Mouse (Mus musculus) urinary bladder, adult 2 months (tissue): Measurements from ENCODE around the gene Epdr1. TPM values are rescaled to one million over a fixed set of nuclear protein-coding genes. Genes with fewer than 3 reads are reported as not detected.

Experiments used
- DNase-seq: peaks from one replicate; pipeline ENCODE4 v3.0.0; 2022; ENCODE audit warnings: low spot score
- polyA plus RNA-seq: library from polyadenylated mRNA; depleted of rRNA; stranded (reverse); fragments of >200 nt; gene quantifications from 2 replicates; pipeline ENCODE4 v1.2.3, GENCODE M21; 2012; rRNA removed

Epdr1 gene
- 26.2 and 27.6 TPM in 2 replicates for polyA plus RNA-seq

- peak; percentile 33 for DNase-seq
These were observed at the start of gene Epdr1 for GRCm38 (mm10) chr13:19619216-19619927. Gene Epdr1, minus strand, starts transcription at chr13:19619927.

DNA sequence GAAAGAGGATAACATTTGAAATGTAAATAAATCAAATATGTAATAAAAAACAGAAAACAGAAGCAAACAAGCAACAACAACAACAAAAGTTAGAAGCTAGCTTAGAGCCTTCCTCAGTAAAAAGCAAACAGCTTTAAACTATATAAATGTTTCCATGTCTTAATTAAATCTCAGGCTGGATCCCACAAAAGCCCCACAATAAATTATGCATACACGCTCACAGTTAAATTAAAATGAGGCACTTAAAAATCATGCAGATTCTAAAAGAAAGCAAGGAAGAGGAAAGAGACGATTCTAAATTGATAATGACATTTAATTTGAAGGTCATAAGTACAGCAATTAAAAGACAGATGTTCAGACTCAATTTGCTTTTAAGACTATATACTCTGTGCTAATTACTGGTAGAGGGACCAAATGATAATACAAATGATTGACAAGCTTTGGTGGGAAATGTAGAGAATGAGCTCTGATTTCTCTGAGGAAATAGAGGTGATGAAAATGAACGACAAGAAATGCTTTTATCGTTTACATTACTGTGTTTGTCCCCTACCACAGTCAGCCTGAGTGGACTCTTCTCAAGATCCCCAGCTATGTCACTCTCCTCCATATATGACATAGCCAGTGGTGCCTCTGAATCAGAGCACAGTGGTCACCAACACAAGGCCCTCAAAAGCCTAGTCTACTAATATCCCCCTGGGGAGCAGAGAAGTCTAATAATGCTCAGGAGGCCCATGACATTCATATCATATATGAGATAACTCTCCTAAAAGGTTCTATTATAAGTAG, 48.8 kb upstream of the Epdr1 start:
- DNase-seq: no peak

- no peak for DNase-seq
These were observed 32.7 kb upstream of the Epdr1 start for GRCm38 (mm10) chr13:19652405-19652804.

GRCm38 (mm10) chr13:19649824-19650223, 30.1 kb upstream of the Epdr1 start:
- DNase-seq: no peak

- DNase-seq: no peak
These were observed 24.5 kb upstream of the Epdr1 start for GRCm38 (mm10) chr13:19644225-19644624.

GRCm38 (mm10) chr13:19643519-19643918, 23.8 kb upstream of the Epdr1 start:
- no peak for DNase-seq

- DNase-seq: no peak
These were observed 20.6 kb upstream of the Epdr1 start for GRCm38 (mm10) chr13:19640203-19640851.

DNA sequence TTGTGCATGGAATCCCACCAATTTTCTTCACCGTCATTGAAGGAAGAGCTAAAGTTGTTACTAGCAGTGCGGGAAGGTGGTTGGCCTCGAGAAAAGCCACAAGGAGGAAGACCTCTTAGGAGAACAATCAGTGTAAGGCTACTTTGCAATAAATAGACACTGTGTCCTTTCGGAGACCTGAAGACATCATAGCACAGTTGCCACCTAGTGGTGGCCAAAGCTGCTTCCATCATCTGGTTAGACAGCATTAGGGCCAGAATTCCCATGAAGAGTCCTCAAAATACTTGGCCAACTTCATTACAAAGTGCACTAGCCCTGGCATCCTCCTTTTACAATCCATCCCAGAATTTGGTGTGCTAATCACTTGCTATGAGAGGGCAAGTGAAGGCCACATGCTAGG, 16.4 kb upstream of the Epdr1 start:
- DNase-seq: no peak

DNA sequence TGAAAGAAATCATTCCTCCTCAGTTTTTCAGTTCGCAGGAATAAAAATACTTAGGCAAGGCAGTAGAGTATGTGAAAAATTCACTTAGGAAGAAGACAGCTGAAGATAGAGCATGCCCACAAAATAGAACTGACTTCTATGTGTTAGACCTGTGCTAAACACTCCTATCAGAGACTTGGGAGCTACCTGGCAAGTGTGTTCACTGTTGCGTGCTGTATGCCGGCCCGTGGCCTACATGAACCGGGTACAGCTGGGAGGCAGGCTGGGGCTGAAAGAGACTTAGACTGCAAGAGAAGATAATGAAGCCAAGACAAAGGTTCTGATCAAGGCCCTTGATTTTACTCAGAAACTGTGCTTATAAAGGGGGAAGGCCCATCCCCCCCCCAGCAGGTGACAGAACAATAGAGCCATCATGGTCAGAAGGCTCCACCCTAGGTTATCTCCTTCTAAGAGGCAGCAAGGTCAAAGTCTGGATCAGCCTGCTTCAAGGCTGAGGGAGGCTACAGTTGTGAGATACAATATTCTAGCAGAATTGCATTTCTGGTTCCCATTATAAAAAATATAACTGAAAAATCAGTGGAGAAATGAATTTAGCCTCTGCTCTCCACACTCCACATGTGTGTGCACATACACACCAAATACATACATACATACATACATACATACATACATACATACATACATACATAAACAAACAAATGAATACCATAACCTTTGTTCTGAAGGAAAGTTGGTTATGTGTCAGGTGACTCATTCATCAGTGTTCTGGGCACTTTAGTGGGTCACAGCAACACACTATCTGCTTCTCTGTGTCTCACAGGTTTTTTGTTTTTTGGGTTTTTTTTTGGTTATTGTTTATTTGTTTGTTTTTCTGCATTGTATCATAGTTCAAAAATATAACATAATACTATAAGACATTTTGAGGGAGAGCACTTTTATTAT, 11.3 kb upstream of the Epdr1 start:
- no peak for DNase-seq

DNA sequence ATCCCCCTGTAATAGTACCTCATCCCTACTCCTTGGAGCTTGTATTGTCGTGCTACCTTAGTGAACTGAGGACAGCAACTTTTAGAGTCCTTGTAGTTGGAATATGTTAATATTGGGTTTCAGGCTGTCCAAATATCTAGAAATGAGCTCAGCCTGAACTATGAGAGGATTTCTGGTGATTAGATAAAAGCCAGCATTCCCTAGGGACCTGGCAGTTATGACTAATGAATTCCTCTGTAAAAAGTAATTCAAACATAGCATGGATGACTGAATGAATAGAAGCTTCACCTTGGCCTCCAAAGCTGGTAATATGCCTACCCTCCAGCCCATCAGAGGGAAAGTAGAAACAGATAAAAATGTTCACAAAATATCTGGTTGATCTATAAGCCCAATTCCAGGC, 6.7 kb upstream of the Epdr1 start:
- no peak for DNase-seq

DNA sequence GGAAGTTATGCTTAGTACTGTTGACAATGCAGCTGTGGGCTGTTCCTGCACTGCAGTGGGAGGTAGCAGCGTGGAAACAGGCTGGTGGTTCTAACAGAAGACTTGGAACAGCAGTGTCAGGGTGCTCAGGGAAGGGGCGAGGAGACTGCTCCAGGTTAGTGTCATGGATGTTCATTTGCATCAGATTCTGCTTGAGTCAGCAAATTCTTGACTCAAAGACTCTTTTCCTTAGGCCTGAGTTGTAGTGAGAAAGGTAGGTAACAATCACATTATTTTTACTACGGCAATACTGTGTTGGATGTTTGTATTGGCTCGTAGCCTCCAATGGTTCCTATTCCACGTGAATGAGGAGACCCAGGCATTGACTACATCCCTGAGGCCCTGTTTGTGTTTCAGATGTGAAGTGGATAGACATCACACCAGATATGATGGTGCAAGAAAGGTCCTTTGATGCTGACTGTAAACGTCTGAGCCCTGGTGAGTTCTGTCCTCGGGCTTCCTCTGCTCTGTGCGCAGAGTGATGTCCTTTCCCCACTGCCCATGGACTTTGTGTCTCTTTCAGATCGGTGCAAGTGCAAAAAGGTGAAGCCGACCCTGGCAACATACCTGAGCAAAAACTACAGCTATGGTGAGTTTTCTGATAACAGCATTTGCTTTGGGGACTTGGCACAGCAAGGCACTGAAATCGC, 5.0 kb upstream of the Epdr1 start:
- no peak for DNase-seq

GRCm38 (mm10) chr13:19623228-19623905, 3.6 kb upstream of the Epdr1 start:
- DNase-seq: no peak

GRCm38 (mm10) chr13:19622573-19623227, 3.0 kb upstream of the Epdr1 start, which contains the start of gene Sfrp4:
Gene Sfrp4, plus strand, starts transcription at chr13:19623104.
- no peak for DNase-seq

GRCm38 (mm10) chr13:19618841-19619215, 899 bp downstream of the Epdr1 start:
- no peak for DNase-seq

DNA sequence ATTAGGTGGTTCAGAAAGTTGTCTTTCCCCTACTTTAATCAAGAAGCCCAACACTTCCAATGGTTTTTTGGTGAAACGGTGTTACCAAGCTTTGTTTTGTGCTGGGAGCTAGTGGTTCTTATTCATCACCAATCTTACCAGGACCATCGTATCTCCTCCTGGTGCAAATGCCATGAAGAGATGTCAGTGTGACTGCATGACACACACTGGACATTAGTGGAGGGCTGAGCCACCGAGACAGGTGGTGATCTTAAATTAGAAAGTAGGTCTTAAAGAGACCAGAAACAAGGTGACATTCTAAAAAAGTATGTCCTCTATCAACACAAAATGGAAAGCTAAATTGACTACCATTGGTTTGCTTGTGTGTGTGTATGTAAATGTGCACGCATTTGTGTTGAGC, 1.6 kb downstream of the Epdr1 start:
- no peak for DNase-seq

GRCm38 (mm10) chr13:19614311-19614710, 5.4 kb downstream of the Epdr1 start:
- DNase-seq: no peak

DNA sequence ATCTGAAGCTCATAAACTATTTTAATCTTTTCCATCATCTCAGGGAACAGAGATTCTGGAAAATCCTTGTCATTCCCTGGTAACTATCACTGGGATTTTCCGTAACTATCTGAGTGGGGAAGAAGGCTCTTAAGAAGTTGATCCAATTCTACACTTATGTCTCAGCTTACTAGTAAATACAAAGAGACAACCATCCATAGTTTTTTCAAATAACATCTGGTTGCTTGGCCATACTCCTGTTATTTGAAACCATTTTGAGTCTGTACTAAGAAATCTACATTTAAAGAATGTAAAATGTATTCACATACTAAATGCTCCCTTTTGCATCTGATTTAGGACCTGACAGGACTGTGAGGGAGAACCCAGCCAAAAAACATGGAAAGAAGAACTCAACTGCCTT, 6.3 kb downstream of the Epdr1 start:
- DNase-seq: no peak

DNA sequence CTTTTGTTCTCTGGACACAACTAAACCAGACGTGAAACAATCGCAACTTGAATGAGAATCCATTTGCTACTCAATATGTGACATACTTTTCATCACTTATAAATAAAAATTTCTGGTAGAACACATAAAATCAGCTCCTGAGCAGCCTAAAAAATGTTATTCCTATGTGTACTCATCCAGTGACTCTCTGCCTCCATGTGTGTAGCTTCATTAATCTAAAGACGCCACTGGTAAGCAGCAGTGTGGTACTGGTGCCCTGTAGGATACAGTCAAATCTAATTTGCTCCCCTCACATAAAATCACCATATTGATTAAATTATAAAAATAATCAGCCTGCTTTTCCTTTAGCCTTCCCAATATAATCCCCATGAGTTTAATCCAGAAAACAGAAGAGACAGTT, 6.8 kb downstream of the Epdr1 start:
- DNase-seq: no peak

- no peak for DNase-seq
These were observed 7.4 kb downstream of the Epdr1 start for GRCm38 (mm10) chr13:19612348-19612747.

GRCm38 (mm10) chr13:19608120-19608519, 11.6 kb downstream of the Epdr1 start:
- DNase-seq: no peak
